Mouse (Mus musculus): ENCODE measurements around the gene Rps8.
"Not testable (repeated sequence)": the region's sequence is repeated elsewhere in the genome, so short reads cannot be mapped to it uniquely, and the experiment has no call there.

Gene Rps8

DNA sequence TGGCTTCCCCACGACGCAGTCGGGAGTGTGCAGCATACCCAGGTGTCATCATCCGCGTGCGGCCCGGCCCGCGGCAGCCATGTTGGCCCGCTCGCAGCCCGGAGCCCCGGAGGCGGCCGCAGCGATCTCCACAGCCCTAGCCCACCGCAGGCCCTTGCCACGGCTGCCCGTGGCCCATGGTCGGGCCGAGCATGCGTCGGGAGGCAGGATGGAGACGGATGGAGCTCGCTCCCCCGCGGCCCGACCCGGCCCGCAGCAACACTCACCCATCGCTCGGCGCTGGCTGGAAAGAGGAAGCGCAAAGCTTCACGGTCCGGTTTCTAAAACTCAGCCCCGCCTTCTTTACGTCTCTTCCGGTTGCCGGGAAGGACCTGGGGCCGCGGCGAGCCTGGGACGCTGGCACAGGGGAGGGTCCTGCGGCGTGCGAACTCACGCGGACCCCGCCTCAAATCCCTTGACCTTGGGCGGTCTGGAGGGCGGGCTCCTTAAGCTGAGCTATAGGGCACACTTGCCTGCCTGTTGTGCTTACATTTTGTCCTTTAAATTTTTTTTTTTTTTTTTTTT is at the start of gene Rps8:
Gene Rps8, minus strand, starts transcription at position 452 of the 564 bp plus-strand sequence.
- peak; percentile 86 for DNase-seq (ENCODE audit: low spot score)

DNA sequence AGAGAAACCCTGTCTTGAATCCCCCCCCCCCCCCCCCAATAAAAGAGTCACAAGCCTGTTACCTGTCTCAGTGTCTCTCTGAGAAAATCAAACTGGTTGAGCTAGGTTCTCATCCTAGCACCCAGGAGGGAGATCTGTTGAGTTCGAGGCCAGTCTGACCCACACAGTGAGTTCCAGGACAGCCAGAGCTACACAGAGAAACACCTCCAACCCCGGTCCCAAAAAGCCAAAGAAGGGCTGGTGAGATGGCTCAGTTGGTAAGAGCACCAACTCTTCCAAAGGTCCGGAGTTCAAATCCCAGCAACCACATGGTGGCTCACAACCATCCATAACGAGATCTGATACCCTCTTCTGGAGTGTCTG is 46.9 kb upstream of the Rps8 start:
- no peak for DNase-seq (ENCODE audit: low spot score)

DNA sequence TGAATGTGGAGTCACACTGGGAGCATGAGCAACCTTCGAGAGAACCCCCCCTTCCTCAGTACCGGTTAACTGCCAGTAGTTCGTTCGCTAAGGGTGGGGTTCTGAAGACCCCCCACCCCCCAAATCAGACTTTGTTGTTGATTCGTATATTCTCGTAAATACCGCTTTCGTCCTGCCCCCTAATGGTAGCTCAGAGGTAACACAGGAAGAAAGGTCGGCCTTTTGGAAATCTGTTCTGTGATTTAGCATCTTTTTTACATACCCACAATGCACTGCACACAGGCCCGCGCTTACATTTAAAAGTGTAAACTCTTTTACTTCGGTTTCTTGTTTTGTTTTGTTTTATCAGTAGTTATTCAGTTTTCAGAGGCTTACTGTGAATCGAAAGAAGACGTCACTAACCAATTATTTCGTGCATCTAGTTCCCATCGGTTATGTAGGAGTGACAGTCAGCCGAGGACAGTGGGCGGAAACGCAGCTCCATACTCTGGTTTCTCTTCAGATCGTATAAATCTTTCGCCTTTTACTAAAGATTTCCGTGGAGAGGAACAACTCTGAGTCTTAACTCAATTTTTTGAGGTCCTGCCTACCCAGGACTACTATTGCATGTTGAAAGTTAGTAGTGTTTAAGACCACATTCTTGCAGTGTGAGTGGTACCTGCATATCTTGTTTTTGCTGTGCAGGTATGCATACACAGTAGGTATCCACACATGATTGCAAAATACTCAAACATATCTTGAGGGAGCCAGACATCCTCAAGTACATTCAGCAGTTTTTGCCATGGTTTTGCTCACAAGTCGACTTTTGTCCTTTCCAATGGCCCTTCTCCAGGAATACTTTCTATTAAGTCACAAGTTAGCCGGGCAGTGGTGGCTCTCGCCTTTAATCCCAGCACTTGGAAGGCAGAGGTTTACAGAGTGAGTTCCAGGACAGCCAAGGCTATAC is 46.3 kb upstream of the Rps8 start:
- DNase-seq (ENCODE audit: low spot score), result no peak

DNA sequence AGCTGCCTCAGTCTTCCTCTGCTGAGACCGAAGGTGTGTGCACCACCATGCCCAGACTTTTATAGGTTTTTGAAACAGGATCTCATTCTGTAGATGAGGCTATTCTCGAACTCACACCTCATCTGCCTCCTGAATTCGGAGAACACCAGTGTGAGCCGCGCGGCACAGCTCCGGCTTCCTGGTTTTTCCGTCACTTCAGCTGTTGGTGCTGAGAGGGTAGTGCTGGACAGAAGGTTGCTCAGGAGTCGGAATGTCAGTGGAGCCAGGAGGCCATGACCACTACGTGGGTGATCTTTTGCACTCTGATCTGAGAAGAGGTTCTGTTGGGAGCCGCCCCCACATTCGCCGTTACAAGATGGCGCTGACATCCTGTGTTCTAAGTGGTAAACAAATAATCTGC is 35.8 kb upstream of the Rps8 start:
- DNase-seq (ENCODE audit: low spot score), result no peak

DNA sequence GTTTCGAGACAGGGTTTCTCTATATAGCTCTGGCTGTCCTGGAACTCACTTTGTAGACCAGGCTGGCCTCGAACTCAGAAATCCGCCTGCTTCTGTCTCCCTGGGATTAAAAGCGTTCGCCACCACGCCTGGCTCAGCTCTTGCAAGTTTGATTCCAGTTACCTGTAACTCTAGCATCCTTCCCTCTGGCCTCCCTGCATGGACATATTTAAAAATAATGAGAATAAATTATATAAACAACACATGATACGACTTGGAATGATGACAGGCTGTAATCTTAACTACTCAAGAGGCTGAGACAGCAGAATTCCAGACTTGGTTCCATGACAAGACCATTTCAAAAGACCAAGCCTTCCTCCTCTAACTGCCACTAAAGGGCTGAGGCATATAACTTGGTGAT is 34.6 kb upstream of the Rps8 start:
- DNase-seq (ENCODE audit: low spot score), result no peak

DNA sequence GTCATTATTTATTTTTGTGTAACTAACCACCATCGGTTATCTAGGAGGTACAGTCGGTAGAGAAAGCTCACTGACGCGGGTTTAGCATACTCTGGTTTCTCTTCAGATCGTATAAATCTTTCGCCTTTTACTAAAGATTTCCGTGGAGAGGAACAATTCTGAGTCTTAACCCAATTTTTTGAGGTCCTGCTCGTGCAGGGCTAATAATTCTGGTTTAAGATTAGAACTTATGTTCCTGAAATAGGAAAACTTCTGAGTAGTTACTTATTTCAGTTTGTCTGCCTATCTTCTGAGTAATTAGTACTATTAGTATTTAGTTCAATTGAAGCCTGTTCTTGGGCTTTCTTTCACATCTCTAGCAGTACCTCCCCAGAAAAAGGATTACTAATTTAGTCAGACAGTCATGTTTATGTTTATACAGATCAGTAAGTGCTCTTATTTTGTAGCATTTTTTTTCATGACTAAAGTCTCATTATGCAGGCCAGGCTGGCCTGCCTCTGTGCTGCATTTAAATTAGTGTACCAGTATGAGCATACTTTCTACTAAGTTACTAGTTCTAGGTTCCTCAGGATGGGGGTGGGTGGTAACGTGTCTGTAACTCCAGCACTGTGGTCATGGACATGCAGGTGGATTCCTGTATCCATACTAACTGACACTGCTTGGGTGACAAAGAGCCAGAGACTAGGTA is 34.0 kb upstream of the Rps8 start:
- no peak for DNase-seq (ENCODE audit: low spot score)

DNA sequence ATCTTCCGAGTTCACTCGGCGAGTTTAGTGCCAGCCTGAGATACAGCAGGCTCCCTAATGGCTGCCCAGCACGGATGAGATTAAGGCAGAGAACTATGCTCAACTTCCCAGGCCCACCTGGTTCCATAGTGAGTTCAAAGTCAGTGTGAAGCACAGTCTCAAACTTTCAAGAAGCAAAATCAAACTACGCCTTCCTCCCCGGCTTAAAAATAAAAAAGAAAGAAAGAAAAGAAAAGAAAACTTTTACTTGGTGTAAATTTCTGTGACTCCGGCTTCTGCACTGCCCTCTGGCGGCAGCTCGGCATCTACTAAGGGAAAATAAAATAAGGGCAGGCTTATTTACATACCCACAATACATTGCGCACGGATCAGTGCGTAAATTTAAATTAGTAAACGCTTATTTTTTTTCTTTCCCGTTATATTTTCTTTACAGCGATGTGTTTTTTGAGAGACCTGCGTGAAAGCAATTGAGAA is 33.4 kb upstream of the Rps8 start:
- peak; percentile 79 for DNase-seq (ENCODE audit: low spot score)

DNA sequence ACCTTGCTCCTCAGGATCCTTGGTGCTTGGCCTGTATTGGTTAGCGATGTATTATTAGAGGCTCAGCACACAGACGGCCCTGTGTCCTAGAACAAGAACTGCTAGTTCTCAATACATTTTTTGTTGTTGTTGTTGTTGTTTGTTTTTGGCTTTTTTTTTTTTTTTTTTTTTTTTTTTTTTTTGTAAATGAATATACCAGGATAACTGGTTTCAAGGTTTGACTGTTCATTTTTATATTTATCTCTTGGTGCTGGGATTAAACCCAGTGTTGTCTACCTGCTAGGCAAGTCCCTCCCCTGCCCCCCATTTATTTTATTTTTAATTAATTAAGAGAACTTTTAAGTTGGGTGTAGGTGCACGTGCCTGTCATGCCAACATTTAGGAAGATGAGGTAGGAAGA is 32.9 kb upstream of the Rps8 start:
- DNase-seq (ENCODE audit: low spot score), result no peak

DNA sequence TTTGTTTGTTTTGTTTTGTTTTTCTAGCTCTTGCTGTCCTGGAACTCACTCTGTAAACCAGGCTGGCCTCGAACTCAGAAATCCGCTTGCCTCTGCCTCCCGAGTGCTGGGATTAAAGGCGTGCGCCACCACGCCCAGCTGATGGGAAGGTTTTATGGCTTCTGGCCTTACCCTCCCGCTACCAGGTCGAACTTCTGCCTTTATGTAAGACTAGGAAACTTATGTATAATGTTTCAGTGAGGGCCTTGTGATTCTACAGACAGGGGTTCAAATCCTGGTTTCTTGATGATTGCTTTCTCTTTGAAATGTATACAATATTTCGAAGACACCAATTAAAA is 26.7 kb upstream of the Rps8 start:
- DNase-seq (ENCODE audit: low spot score), result not testable (repeated sequence)

DNA sequence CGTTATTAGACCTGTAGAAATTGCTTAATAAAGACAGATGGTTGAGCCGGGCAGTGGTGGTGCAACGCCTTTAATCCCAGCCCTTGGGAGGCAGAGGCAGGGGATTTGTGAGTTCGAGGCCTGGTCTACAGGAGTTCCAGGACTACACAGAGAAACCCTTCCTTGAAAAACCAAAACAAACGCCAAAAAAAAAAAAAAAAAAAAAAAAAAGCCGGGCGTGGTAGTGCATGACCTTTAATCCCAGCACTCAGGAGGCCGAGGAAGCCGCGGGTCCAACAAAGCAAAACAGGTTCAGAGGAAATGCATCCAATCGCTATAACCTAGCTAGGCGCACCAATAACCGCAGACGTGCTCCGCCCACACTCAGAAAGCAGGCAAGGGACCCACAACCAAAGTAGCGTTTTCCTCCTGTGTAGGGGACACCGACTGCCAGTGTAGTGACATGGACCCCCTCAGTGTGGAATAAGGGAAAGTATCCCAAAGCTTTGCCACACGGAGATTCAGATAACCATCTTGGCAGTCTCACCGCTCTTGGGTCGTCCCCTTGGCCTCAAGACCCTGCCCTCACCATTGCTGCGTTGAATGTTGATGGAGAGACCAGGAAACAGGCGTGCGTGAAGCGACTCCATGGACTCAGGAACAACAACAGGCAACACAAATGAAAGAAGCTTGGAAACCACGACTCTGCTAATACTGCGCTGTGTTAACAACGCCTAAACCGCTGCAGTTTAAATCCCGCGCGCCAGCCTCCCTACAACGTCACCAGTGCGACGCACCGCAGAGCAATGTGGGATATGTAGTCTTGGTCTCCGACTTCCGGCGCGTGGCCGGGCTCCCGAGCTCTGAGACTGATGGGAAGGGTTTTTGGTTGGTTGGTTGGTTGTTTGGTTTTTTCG is 26.1 kb upstream of the Rps8 start, which contains the start of gene Kif2c:
Gene Kif2c, minus strand, starts transcription at position 777 of the 896 bp plus-strand sequence.
- peak; percentile 88 for DNase-seq (ENCODE audit: low spot score)

DNA sequence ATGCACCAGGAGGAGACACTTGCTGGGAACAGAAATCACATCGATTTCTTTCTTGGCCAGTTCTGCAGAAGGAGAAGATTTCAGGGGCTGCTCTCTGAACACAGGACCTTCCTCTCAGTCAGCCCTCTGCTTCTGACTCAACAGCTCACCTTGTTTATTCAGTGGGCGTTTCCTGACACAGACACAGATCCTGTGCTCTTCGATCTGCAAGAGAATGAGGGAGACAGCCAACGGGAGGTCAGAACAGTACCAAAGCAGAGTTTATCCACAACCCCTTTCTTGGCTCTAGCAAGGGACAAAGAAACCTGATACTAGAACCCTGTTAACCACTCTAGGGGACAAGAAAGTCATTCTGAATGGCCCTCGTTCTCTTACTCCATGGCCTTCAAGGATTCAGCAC is 13.9 kb upstream of the Rps8 start:
- no peak for DNase-seq (ENCODE audit: low spot score)

DNA sequence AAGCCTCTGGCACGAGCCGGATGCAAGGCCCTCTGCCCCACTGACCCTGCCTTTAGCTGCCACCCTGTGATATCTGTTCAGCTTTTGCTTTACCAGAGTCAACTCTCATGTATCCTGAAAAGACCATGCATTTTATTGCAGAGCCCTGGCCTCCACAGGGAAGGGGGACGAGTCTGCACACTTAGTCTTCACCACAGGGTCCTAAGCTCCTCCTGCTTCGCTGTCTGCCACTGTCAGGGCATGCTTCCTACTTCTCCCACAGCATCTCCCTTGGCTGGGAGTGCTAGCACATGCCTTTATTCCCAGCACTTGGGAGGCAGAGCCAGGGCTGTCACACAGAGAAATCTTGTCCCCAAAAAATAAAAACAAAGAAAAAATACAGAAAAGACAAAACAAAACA is 5.1 kb upstream of the Rps8 start:
- DNase-seq (ENCODE audit: low spot score), result no peak

DNA sequence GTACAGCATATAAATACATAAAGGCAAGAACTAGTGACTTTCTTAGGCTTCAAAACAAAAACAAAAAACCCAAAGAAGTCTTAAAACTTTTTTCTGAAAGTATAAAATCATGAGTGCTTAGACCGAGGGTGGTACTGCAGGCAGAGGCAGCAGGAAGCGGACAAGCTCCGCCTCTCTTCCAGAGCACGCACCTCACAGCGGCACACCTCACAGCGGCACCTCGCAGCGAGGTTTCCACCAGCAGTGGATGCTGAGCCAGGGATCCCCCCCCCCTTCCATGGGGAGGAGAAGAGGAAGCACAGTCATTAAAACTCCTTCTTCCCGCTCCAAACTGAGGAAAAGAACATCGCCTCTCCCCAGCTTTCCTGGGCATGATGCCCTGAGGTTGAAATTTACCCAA is 3.6 kb upstream of the Rps8 start:
- no peak for DNase-seq (ENCODE audit: low spot score)

DNA sequence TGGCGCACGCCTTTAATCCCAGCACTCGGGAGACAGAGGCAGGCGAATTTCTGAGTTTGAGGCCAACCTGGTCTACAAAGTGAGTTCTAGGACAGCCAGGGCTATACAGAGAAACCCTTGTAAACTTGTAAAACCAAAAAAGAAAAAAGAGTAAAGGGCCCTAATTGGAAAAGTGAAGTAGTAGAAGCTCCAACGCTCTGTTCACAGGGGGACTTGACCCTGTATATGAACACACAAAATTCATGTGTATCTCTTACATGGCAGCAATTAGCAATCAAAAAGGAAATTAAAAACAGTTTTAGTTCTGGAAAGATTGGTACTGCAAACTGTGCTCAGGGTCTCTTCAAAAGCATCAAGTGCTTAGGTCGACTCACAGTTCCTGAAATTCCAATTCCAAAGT is 329 bp upstream of the Rps8 start:
- no peak for DNase-seq (ENCODE audit: low spot score)

DNA sequence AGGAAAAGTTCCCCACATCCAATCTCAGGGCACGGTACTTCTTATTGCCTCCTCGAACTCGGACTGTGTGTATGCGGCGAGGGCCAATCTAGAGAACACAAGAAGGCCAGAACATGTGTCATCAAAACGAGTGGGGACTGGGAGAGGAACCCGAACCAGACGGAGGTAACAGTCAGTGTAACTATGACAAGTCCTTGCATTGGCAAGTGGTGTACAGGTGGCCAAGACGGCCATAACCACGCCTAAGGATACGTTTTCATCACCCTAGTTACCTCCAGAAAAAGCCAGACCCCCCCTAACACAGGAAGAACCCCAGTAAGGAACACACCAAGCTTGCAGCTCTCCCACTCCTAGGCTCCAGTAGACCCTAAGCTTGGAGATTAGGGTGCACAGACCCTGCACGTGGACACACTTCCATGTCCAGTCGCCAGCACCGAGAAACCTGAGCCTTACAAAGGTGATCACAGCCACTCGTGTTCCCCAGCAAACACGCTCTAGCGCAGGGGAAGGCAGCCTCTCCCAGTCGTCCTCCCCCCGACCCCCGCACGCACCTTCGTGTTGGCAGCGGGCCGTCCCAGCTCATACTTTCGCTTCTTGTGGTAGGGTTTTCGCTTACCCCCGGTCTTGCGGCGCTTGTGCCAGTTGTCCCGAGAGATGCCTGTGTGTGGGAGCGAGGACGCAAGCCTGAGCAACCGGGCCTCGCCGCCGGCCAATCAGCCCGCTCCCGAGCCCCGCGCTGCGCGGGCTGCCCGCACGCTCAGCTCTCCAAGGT is 837 bp downstream of the Rps8 start:
- DNase-seq (ENCODE audit: low spot score), result no peak

DNA sequence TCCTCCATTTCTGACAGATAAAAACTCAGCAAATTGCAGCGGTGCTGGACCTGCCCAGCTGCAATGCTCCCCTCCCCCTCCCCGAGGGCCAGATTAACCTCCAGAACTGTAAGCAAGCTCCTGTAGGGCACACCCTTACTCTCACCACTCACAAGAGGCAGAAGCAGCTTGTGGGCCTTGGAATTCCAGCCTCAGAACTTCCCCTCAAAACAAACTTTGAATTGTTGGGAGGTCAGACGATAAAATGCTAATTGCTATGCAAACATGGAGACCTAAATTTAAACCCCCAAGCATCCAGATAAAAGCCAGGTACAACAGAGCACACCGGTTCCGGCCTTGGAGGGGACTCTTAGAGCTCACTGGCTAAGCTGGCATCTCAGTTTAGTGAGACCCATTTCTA is 3.3 kb downstream of the Rps8 start:
- DNase-seq (ENCODE audit: low spot score), result no peak

DNA sequence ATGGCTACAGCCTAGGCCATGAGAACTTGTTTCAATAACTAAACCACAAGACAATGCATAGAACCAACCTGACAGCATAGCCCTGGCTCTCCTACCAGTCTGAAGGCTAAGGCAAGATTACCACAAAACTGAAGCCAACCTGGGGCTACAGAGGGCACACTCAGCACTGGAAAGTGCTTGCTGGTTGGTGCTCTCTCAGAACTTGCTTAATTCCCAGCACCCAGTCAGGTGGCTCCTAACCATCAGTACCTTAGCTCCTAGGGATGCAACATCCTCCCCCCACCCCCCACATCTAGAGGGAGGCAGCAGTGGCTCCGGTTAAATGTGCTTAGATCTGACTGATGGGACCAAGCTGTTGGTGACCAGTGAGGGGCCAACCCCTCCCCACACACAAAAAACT is 4.6 kb downstream of the Rps8 start:
- DNase-seq (ENCODE audit: low spot score), result no peak

DNA sequence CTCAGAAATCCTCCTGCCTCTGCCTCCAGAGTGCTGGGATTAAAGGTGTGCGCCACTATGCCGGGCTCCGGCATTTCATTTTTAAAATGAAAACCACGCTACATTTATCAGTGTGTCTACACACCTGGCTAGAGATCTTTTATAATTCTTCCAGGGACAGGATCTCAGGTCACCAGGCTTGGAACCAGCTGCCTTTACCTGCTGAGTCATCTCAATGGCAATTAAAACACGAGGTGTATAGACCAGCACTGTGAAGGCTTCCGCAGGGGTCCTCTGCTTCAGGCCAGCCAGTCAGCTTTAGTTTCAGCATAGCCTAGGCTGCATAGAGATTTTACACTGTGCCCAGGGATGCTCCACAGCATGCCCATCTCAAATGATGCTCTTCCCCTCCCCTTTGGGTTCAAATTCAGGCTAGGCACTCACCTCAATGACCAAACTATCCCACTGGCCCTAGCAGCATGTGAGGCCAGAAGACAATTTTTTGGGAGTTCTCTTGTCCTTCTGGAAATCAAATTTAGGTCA is 5.8 kb downstream of the Rps8 start:
- DNase-seq (ENCODE audit: low spot score), result no peak

DNA sequence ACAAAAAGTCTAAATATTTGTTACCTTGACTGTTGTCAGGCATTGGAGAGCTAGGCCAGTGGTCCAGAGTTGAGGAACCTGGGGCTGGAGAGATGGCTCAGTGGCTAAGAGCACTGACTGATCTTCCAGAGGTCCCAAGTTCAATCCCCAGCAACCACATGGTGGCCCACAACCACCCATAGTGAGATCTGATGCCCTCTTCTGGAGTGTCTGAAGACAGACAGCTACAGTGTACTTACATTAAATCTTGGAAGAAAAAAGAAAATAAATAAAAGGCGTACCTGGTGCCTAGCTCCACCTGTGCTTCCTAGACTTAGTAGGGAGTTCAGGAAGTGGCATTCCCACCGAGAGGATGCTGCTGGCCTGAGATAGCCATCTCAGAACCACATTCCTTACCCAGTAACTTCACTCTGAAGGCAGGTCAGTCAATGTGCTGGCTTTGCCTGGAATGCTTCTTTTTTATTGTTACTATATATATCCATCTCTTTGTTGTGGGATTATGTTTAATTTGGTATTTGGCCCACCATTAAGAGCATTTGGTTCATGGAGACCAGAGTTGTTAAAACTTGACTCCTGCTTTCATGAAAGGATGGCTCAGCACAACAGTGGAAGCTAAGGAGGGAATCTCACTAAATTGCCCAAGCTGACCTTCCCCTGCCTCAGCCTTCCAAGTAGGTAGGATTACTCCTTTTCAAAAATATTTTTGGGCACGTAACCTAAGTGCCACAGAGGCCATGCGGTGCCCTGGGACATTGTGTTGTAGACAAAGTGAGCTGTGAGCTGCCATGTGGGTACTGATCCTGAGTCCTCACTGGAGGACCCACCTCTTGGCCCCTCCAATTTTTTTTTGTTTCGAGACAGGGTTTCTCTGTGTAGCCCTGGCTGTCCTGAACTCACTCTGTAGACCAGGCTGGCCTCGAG is 6.5 kb downstream of the Rps8 start:
- no peak for DNase-seq (ENCODE audit: low spot score)

DNA sequence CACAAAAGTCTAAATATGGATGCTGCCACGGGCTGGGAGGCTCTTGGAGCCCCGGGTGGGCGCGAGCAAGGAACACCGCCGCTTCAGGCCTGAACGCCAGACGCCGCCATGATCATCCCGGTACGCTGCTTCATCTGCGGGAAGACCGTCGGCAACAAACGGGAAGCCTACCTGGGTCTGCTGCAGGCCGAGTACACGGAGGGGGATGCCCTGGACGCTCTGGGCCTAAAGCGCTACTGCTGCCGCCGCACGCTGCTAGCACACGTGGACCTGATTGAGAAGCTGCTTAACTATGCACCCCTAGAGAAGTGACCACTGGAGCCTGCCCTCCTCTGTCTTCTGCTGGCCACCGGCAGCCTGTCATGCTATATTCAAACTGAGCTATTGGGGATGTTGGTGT is 7.2 kb downstream of the Rps8 start:
- no peak for DNase-seq (ENCODE audit: low spot score)

Data from ovary, postnatal 36 days (tissue).